Mouse (Mus musculus): ENCODE measurements at regions not wholly inside any gene's neighbourhood (a gene's known extent, or its start where the extent isn't known, plus 50 kb on each side); places are given as distances from the start of the nearest gene placed in this dataset.

DNA sequence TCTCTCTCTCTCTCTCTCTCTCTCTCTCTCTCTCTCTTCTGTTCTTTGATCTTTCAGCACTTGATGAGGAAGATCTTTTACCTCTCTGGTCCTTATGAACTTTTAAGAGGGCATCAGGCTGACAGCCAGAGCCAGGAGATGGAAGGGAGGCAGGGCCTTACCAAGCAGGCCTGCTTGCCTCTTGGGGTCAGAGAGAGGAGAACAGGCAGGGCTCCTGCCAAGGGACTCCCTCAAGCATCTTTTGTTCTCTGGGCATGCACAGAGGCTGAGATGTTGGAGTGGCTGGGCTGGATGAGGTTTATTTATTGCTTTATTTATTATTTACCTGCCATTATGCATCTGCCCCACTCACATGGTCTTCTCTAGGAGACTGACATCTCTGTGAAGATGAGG is 278.5 kb downstream of the Psat1 start:
- no peak overlapping the region for H3K27ac ChIP-seq (ENCODE audit: insufficient read depth, low read depth, low read length)
- TF ChIP-seq POLR2A (IDR thresholded peaks at IDR 0.05; ENCODE audit: insufficient read depth, low read depth, low read length) (no peak), CTCF (IDR thresholded peaks at IDR 0.05; ENCODE audit: insufficient read depth, low read depth, low read length) (no peak)
- H3K4me3 ChIP-seq (ENCODE audit: insufficient read depth, low read depth, low read length) = no peak overlapping the region
- H3K4me1 ChIP-seq (ENCODE audit: control insufficient read depth, insufficient read depth, low read length) = no peaks in the 10 kb centered on the region

DNA sequence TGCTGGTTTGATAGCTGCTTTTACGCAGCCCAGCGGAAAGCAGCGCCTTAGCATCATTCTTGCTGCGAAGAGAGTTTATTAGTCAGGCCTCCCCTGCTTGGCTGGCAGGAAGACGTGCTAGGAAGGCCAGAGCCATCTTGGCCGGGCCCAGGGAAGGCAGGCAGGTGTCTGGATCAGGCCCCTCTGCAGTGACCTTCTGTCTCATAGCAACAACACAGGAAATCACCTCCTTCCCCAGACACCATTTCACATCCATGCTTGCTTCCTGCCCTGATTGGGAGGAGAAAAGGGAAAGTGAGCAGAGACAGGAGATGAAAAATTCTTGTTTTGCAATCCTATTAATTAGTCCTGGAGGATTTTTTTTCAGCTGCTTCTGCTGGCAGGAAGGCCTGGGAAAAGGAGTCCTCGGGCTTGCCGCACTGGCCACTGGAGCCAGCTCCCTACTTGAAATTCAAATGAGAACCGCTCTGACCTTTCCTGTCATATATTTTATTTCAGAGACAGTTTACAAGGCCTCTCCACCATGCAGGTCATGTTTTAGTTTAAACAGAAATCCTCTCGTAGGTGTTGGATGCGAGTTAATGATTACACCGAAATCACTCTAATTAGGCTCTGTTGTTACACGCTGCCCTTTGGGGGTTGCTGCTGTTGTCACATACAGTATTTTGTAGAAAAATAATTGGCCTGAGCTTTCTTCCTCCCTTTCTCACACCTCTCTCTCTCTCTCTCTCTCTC is 279.1 kb downstream of the Psat1 start:
- Histone ChIP-seq H3K27ac (ENCODE audit: insufficient read depth, low read depth, low read length) (peak overlapping the region; percentile 8; the same call in 1 of the 2 replicates), H3K4me1 (ENCODE audit: control insufficient read depth, insufficient read depth, low read length) (no peaks in the 10 kb centered on the region), H3K4me3 (ENCODE audit: insufficient read depth, low read depth, low read length) (no peak overlapping the region)
- 67% methylated on average over 13 of the region's 13 CpGs for WGBS
- TF ChIP-seq POLR2A (IDR thresholded peaks at IDR 0.05; ENCODE audit: insufficient read depth, low read depth, low read length) (no peak), CTCF (IDR thresholded peaks at IDR 0.05; ENCODE audit: insufficient read depth, low read depth, low read length) (no peak)

DNA sequence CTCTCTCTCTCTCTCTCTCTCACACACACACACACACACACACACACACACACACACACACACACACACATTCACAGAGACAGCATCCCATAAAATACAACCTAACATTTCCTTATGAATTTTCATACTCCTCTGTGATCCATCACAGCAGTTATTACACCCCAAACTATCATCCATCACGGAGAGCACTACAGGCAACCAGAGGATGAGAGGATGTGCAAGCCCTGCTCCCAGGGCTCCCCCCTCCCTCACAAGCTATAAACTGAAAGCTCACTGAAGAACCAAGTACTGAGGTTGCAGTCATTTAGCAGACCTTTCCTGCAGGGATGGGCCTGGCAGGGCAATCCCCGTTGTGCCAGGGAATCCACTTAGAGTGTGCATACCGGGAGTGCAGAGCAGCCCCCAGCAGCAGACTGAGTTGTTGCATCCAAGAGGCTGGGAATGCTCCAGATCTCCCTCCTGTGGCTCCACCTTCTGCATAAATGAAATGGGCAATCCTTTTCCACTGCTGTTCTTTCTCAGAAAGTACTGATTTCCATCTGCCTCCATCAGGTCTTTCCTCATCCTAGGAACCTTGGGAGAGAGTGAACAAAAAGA is 283.4 kb downstream of the Psat1 start:
- H3K27ac ChIP-seq (ENCODE audit: insufficient read depth, low read depth, low read length) = no peak overlapping the region
- TF ChIP-seq POLR2A (IDR thresholded peaks at IDR 0.05; ENCODE audit: insufficient read depth, low read depth, low read length) (no peak), CTCF (IDR thresholded peaks at IDR 0.05; ENCODE audit: insufficient read depth, low read depth, low read length) (no peak)

GRCm38 (mm10) chr19:15658611-15659010 is 288.5 kb downstream of the Psat1 start:
- H3K4me1 ChIP-seq (ENCODE audit: control insufficient read depth, insufficient read depth, low read length) = no peaks in the 10 kb centered on the region
- TF ChIP-seq CTCF (IDR thresholded peaks at IDR 0.05; ENCODE audit: insufficient read depth, low read depth, low read length) (no peak), POLR2A (IDR thresholded peaks at IDR 0.05; ENCODE audit: insufficient read depth, low read depth, low read length) (no peak)
- H3K27ac ChIP-seq (ENCODE audit: insufficient read depth, low read depth, low read length) = no peak overlapping the region
- WGBS = 72% methylated on average over 1 of the region's 1 CpGs
- no peak overlapping the region for H3K4me3 ChIP-seq (ENCODE audit: insufficient read depth, low read depth, low read length)

More for the DNA sequence above, 283.4 kb downstream of the Psat1 start:
- Histone ChIP-seq H3K4me3 (ENCODE audit: insufficient read depth, low read depth, low read length) (no peak overlapping the region), H3K4me1 (ENCODE audit: control insufficient read depth, insufficient read depth, low read length) (no peaks in the 10 kb centered on the region)
- WGBS = 57% methylated on average over 3 of the region's 3 CpGs

DNA sequence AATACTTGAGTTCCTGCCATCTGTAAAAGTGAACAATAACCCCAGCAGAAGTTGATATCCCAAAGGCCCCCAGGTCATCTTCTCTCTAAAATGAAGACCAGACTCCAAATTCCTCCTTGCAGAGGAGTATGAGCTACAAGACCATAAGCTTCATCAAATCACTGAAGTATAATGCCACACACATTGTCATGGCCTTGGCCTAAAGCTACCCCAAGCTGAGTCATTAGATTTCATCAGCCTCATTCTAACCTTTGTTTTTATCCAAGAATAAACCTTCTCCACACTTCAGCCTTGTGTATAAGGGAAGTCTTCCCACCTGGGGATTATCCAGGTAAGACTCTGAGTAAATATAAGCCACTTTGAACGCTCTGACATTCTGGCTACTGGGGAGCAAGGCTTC is 289.3 kb downstream of the Psat1 start:
- 85% methylated on average over 1 of the region's 1 CpGs for WGBS
- H3K4me1 ChIP-seq (ENCODE audit: control insufficient read depth, insufficient read depth, low read length) = no peaks in the 10 kb centered on the region
- H3K27ac ChIP-seq (ENCODE audit: insufficient read depth, low read depth, low read length) = no peak overlapping the region
- TF ChIP-seq POLR2A (IDR thresholded peaks at IDR 0.05; ENCODE audit: insufficient read depth, low read depth, low read length) = no peak
- no peak for TF ChIP-seq CTCF (IDR thresholded peaks at IDR 0.05; ENCODE audit: insufficient read depth, low read depth, low read length)
- H3K4me3 ChIP-seq (ENCODE audit: insufficient read depth, low read depth, low read length) = no peak overlapping the region

DNA sequence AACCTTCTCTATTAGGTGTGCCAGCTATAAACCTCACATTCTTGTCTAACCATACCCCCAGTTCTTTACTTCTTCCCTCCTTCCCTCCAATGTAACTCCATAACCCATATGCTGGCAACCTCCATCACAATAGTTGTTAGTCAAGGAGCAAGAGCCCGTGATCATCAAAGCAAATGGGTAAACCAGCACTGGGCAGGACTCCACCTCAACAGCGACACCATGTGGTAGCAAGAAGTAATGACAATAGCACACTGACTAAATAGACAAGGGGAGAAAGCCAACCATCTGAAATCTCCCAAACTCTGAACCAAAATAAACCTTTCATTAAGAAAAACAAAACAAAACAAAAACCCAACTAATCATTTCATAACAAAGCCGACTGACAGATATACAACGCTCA is 297.8 kb downstream of the Psat1 start:
- no peak overlapping the region for H3K27ac ChIP-seq (ENCODE audit: insufficient read depth, low read depth, low read length)
- H3K4me1 ChIP-seq (ENCODE audit: control insufficient read depth, insufficient read depth, low read length) = peaks cover 13% of the 10 kb centered on the region
- WGBS = 31% methylated on average over 4 of the region's 4 CpGs
- TF ChIP-seq CTCF (IDR thresholded peaks at IDR 0.05; ENCODE audit: insufficient read depth, low read depth, low read length) = no peak
- TF ChIP-seq POLR2A (IDR thresholded peaks at IDR 0.05; ENCODE audit: insufficient read depth, low read depth, low read length) = no peak
- H3K4me3 ChIP-seq (ENCODE audit: insufficient read depth, low read depth, low read length) = no peak overlapping the region

GRCm38 (mm10) chr19:15647313-15647712 is 299.8 kb downstream of the Psat1 start:
- no peak overlapping the region for H3K27ac ChIP-seq (ENCODE audit: insufficient read depth, low read depth, low read length)
- TF ChIP-seq CTCF (IDR thresholded peaks at IDR 0.05; ENCODE audit: insufficient read depth, low read depth, low read length) (no peak), POLR2A (IDR thresholded peaks at IDR 0.05; ENCODE audit: insufficient read depth, low read depth, low read length) (no peak)
- no peak overlapping the region for H3K4me3 ChIP-seq (ENCODE audit: insufficient read depth, low read depth, low read length)
- WGBS = 27% methylated on average over 5 of the region's 5 CpGs
- peaks cover 13% of the 10 kb centered on the region for H3K4me1 ChIP-seq (ENCODE audit: control insufficient read depth, insufficient read depth, low read length)

GRCm38 (mm10) chr19:15644786-15645185 is 302.4 kb downstream of the Psat1 start:
- Histone ChIP-seq H3K4me1 (ENCODE audit: control insufficient read depth, insufficient read depth, low read length) (peaks cover 13% of the 10 kb centered on the region), H3K4me3 (ENCODE audit: insufficient read depth, low read depth, low read length) (no peak overlapping the region), H3K27ac (ENCODE audit: insufficient read depth, low read depth, low read length) (no peak overlapping the region)
- TF ChIP-seq POLR2A (IDR thresholded peaks at IDR 0.05; ENCODE audit: insufficient read depth, low read depth, low read length) (no peak), CTCF (IDR thresholded peaks at IDR 0.05; ENCODE audit: insufficient read depth, low read depth, low read length) (no peak)
- 71% methylated on average over 4 of the region's 4 CpGs for WGBS

GRCm38 (mm10) chr19:15617233-15617915 is 329.8 kb downstream of the Psat1 start:
- H3K27ac ChIP-seq (ENCODE audit: insufficient read depth, low read depth, low read length) = no peak overlapping the region
- H3K4me1 ChIP-seq (ENCODE audit: control insufficient read depth, insufficient read depth, low read length) = peaks cover 7% of the 10 kb centered on the region; the same call in 1 of the 2 replicates
- WGBS = 17% methylated on average over 6 of the region's 6 CpGs
- no peak overlapping the region for H3K4me3 ChIP-seq (ENCODE audit: insufficient read depth, low read depth, low read length)
- TF ChIP-seq CTCF (IDR thresholded peaks at IDR 0.05; ENCODE audit: insufficient read depth, low read depth, low read length) (no peak), POLR2A (IDR thresholded peaks at IDR 0.05; ENCODE audit: insufficient read depth, low read depth, low read length) (no peak)
